Mouse (Mus musculus) kidney, adult 9 months (tissue): ENCODE results near the gene Ercc1.
A peak's percentile ranks its signal among the peaks of the same experiment; 100 is the strongest.

ENCODE experiments used
- DNase-seq: peaks from one replicate; pipeline ENCODE4 v3.0.0; 2022

Ercc1 gene

GRCm38 (mm10) chr7:19375368-19375767 lies 30.8 kb downstream of the Ercc1 start:
- no peak for DNase-seq

GRCm38 (mm10) chr7:19376019-19376418 lies 31.4 kb downstream of the Ercc1 start:
- DNase-seq, result no peak

- DNase-seq, result no peak
These were observed 33.5 kb downstream of the Ercc1 start for GRCm38 (mm10) chr7:19378049-19378448.

- peak; percentile 99 for DNase-seq
These were observed 37.0 kb downstream of the Ercc1 start, which contains the start of gene Ercc2 for GRCm38 (mm10) chr7:19381377-19382165. Ercc2 (plus strand) TSS chr7:19382010.

- no peak for DNase-seq
These were observed 37.6 kb downstream of the Ercc1 start for GRCm38 (mm10) chr7:19382166-19382541.

- DNase-seq, result no peak
These were observed 39.1 kb downstream of the Ercc1 start for GRCm38 (mm10) chr7:19383708-19384107.

GRCm38 (mm10) chr7:19388699-19389413 lies 44.3 kb downstream of the Ercc1 start:
- no peak for DNase-seq

GRCm38 (mm10) chr7:19394484-19394883 lies 49.9 kb downstream of the Ercc1 start:
- DNase-seq, result no peak

- peak; percentile 52 for DNase-seq
These were observed 55.1 kb downstream of the Ercc1 start for GRCm38 (mm10) chr7:19399496-19400280.

GRCm38 (mm10) chr7:19400946-19401345 lies 56.4 kb downstream of the Ercc1 start:
- no peak for DNase-seq

- DNase-seq, result no peak
These were observed 58.0 kb downstream of the Ercc1 start for GRCm38 (mm10) chr7:19402535-19403112.

GRCm38 (mm10) chr7:19403731-19404296 lies 59.2 kb downstream of the Ercc1 start, which contains the start of gene Klc3:
Klc3 (minus strand) TSS chr7:19404104.
- peak; percentile 87 for DNase-seq

GRCm38 (mm10) chr7:19404476-19404875 lies 59.9 kb downstream of the Ercc1 start, which contains the start of gene Ckm:
Ckm (plus strand) TSS chr7:19404776.
- no peak for DNase-seq

GRCm38 (mm10) chr7:19405417-19405816 lies 60.8 kb downstream of the Ercc1 start:
- DNase-seq, result peak; percentile 88
